In genomic region chr1:186116086-186116600, GRCm38 (mm10) we compare ENCODE assay signal across 8 mouse cellular contexts. TPM values are rescaled to one million over a fixed set of nuclear protein-coding genes. Genes with fewer than 3 reads are reported as not detected.
DNase-seq lines count a peak whose midpoint lies in the region; ATAC-seq and TF ChIP-seq lines count a peak whose summit lies in the region.

No protein-coding gene starts in this region.

- H3K9ac ChIP-seq in forebrain, embryonic 12.5 days: no peak overlapping the region
- no peak overlapping the region for H3K9ac ChIP-seq in liver, embryonic 15.5 days

- no peaks in the 10 kb centered on the region for H3K27me3 ChIP-seq in erythroblast, embryonic 14.5 days (ENCODE audit: control insufficient read depth)
- no peaks in the 10 kb centered on the region for H3K27me3 ChIP-seq in E14TG2a.4 (ENCODE audit: insufficient read depth, low read length)
- H3K27me3 ChIP-seq in forebrain, embryonic 12.5 days: no peaks in the 10 kb centered on the region
- no peaks in the 10 kb centered on the region for H3K27me3 ChIP-seq in liver, embryonic 15.5 days

- no peaks in the 10 kb centered on the region for H3K9me3 ChIP-seq in erythroblast, embryonic 14.5 days (ENCODE audit: control insufficient read depth, low read length)
- H3K9me3 ChIP-seq in E14TG2a.4 (ENCODE audit: low read length): no peaks in the 10 kb centered on the region
- no peaks in the 10 kb centered on the region for H3K9me3 ChIP-seq in forebrain, embryonic 12.5 days
- H3K9me3 ChIP-seq in liver, embryonic 15.5 days (replicated peaks): no peaks in the 10 kb centered on the region

- H3K4me2 ChIP-seq in forebrain, embryonic 12.5 days: peak overlapping the region; percentile 70
- peak overlapping the region; percentile 75 for H3K4me2 ChIP-seq in liver, embryonic 15.5 days

- H3K36me3 ChIP-seq in erythroblast, embryonic 14.5 days (ENCODE audit: control insufficient read depth): peaks cover 3% of the 10 kb centered on the region; the same call in 1 of the 2 replicates
- H3K36me3 ChIP-seq in E14TG2a.4 (ENCODE audit: insufficient read depth, low read length): peaks cover 5% of the 10 kb centered on the region; the same call in 1 of the 2 replicates
- H3K36me3 ChIP-seq in forebrain, embryonic 12.5 days (replicated peaks): peaks cover 7% of the 10 kb centered on the region; the same call in 1 of the 2 replicates
- no peaks in the 10 kb centered on the region for H3K36me3 ChIP-seq in liver, embryonic 15.5 days (replicated peaks)

- no peak for ATAC-seq in erythroblast, adult 5-6 weeks (replicated peaks; ENCODE audit: low FRiP score, poor library complexity, severe bottlenecking)
- no peak for ATAC-seq in forebrain, embryonic 12.5 days (ENCODE audit: low FRiP score)
- no peak for ATAC-seq in liver, embryonic 15.5 days (ENCODE audit: insufficient read depth)

- no peak for DNase-seq in ovary, postnatal 10 days (ENCODE audit: low spot score)
- no peak for DNase-seq in adrenal gland, postnatal 10 days
- no peak for DNase-seq in gastrocnemius, adult 8-10 months (ENCODE audit: low spot score in 2 of 2)

- no peak for TF ChIP-seq CTCF in E14TG2a.4 (conservative IDR thresholded peaks at IDR 0.05; ENCODE audit: low read length)

- 65% methylated on average over 7 of the region's 7 CpGs for WGBS in forebrain, embryonic 12.5 days
- 60% methylated on average over 7 of the region's 7 CpGs for WGBS in liver, embryonic 15.5 days (ENCODE audit: insufficient replicate concordance)

- peak overlapping the region; percentile 94 for H3K4me3 ChIP-seq in erythroblast, embryonic 14.5 days (replicated peaks)
- H3K4me3 ChIP-seq in E14TG2a.4 (replicated peaks; ENCODE audit: low read length): peak overlapping the region; percentile 87
- no peak overlapping the region; the same call in 1 of the 2 replicates for H3K4me3 ChIP-seq in forebrain, embryonic 12.5 days (replicated peaks)
- 0 out of 2 replicates have a peak overlapping the region, but pooled peaks have one; percentile 69 for H3K4me3 ChIP-seq in liver, embryonic 15.5 days (replicated peaks)

- peaks cover 18% of the 10 kb centered on the region for H3K4me1 ChIP-seq in erythroblast, embryonic 14.5 days (ENCODE audit: control insufficient read depth)
- no peaks in the 10 kb centered on the region for H3K4me1 ChIP-seq in E14TG2a.4 (replicated peaks; ENCODE audit: low read depth, low read length)
- peaks cover 3% of the 10 kb centered on the region for H3K4me1 ChIP-seq in forebrain, embryonic 12.5 days
- H3K4me1 ChIP-seq in liver, embryonic 15.5 days (replicated peaks): peaks cover 6% of the 10 kb centered on the region

- H3K27ac ChIP-seq in forebrain, embryonic 12.5 days: no peak overlapping the region
- no peak overlapping the region for H3K27ac ChIP-seq in liver, embryonic 15.5 days (replicated peaks)

RNA-seq across cellular contexts. Expression of gene Lyplal1, which starts 1.0 kb away (rescaled TPM):
- 0.09 and 0.95 TPM in 2 replicates for polyA plus RNA-seq in erythroblast, embryonic 14.5 days (2012)
- not detected in 2 replicates for total RNA-seq in erythroblast, adult 5-6 weeks (2015; ENCODE audit: low replicate concordance)
- 1.1 TPM in 1 of 2 replicates, not detected in the other for total RNA-seq in erythroblast, adult 5-6 weeks (2017; ENCODE audit: low replicate concordance)
- 17.0 and 17.2 TPM in 2 replicates for polyA plus RNA-seq in forebrain, embryonic 12.5 days (2016; fragmentation: Nextera tagmentation; extraction: Ambion mirVana)
- polyA plus RNA-seq in liver, embryonic 15.5 days (2015; fragmentation: Nextera tagmentation; extraction: Ambion mirVana): 7.6 TPM in 2 replicates
- total RNA-seq in adrenal gland, postnatal 10 days (2021): 10 to 100 TPM; 27.9 to 28.2 TPM
- 1 to 10 TPM; 1.9 to 2.6 (median 2.3) TPM for total RNA-seq in gastrocnemius, adult 8-10 months (2022)

Comparison
In these comparisons a context has a peak if more than half of its experiments do, and no peak if none do; other contexts are left out.
1. RNA of gene Lyplal1, which starts 1.0 kb away (total RNA-seq): 27.9 to 28.2 TPM in adrenal gland, postnatal 10 days; 1.9 to 2.6 TPM in gastrocnemius, adult 8-10 months and 1.1 TPM in erythroblast, adult 5-6 weeks; every median in the first group is over 4 times any median in the second.